Mouse (Mus musculus) C2C12 (cell line): ENCODE measurements at regions not wholly inside any gene's neighbourhood (a gene's known extent, or its start where the extent isn't known, plus 50 kb on each side); places are given as distances from the start of the nearest gene placed in this dataset.

Experiments
- CEBPB ChIP-seq: IDR thresholded peaks from one replicate; pipeline ENCODE4 v1.6.1; 2011; ENCODE audit warnings: low read depth, mild to moderate bottlenecking, control low read depth, moderate library complexity
- CTCF ChIP-seq: IDR thresholded peaks from one replicate; pipeline ENCODE4 v1.5.1; 2011; ENCODE audit not compliant: control insufficient read depth, insufficient read depth, insufficient read length
- FOSL1 ChIP-seq: IDR thresholded peaks from one replicate; pipeline ENCODE4 v1.8.0; 2011; ENCODE audit warnings: mild to moderate bottlenecking, low read length; ENCODE audit not compliant: poor library complexity, insufficient read depth, severe bottlenecking
- MAX ChIP-seq: IDR thresholded peaks from one replicate; pipeline ENCODE4 v1.6.1; 2011; ENCODE audit warnings: mild to moderate bottlenecking, control low read depth
- MYOD1 ChIP-seq: IDR thresholded peaks from one replicate; pipeline ENCODE4 v1.6.1; 2011; ENCODE audit warnings: low read depth; ENCODE audit not compliant: control insufficient read depth, insufficient read length
- MYOG ChIP-seq: IDR thresholded peaks from one replicate; pipeline ENCODE4 v1.6.1; 2011; ENCODE audit not compliant: control insufficient read depth, insufficient read length; ENCODE audit errors: extremely low read depth
- USF1 ChIP-seq: IDR thresholded peaks from one replicate; pipeline ENCODE4 v1.6.1; 2011; ENCODE audit warnings: low read depth, mild to moderate bottlenecking, control low read depth, moderate library complexity

- no peak for TF ChIP-seq CTCF
- no peak for TF ChIP-seq MAX
- no peak for TF ChIP-seq USF1
- TF ChIP-seq MYOG: no peak
- TF ChIP-seq CEBPB: no peak
- TF ChIP-seq FOSL1: no peak
- TF ChIP-seq MYOD1: no peak
Observed at GRCm38 (mm10) chr2:101289168-101289567, 335.4 kb upstream of the Rag2 start.
